Mouse (Mus musculus): Measurements from ENCODE around the gene Alk. TPM values are rescaled to one million over a fixed set of nuclear protein-coding genes. Genes with fewer than 3 reads are reported as not detected.

Alk gene
- polyA plus RNA-seq, 1 experiment, result not detected

GRCm38 (mm10) chr17:72268529-72268928 lies 335.9 kb downstream of the Alk start:
- TF ChIP-seq EP300 (IDR thresholded peaks at IDR 0.05; ENCODE audit: insufficient read depth, low read depth, low read length) (no peak), POLR2A (IDR thresholded peaks at IDR 0.05; ENCODE audit: insufficient read depth, low read length) (no peak), CTCF (IDR thresholded peaks at IDR 0.05; ENCODE audit: low read depth, low read length) (no peak)
- no peak overlapping the region for H3K9ac ChIP-seq (ENCODE audit: low read depth, poor library complexity, severe bottlenecking)
- H3K27me3 ChIP-seq (ENCODE audit: control insufficient read depth, insufficient read depth, low read length, poor library complexity, severe bottlenecking), result no peaks in the 10 kb centered on the region
- no peak overlapping the region for H3K27ac ChIP-seq (ENCODE audit: insufficient read depth, low read length)
- H3K9me3 ChIP-seq (replicated peaks; ENCODE audit: control insufficient read depth, insufficient read depth, low read length, poor library complexity, severe bottlenecking), result no peaks in the 10 kb centered on the region
- no peak overlapping the region for H3K4me3 ChIP-seq (ENCODE audit: low read depth, low read length)
- no peaks in the 10 kb centered on the region for H3K36me3 ChIP-seq (ENCODE audit: control insufficient read depth, insufficient read depth, low read length, poor library complexity, severe bottlenecking)
- H3K4me1 ChIP-seq (ENCODE audit: control insufficient read depth, insufficient read depth, low read length), result no peaks in the 10 kb centered on the region

GRCm38 (mm10) chr17:72265171-72266022 lies 339.0 kb downstream of the Alk start:
- Histone ChIP-seq H3K9ac (ENCODE audit: low read depth, poor library complexity, severe bottlenecking) (no peak overlapping the region), H3K27me3 (ENCODE audit: control insufficient read depth, insufficient read depth, low read length, poor library complexity, severe bottlenecking) (no peaks in the 10 kb centered on the region), H3K36me3 (ENCODE audit: control insufficient read depth, insufficient read depth, low read length, poor library complexity, severe bottlenecking) (no peaks in the 10 kb centered on the region), H3K9me3 (replicated peaks; ENCODE audit: control insufficient read depth, insufficient read depth, low read length, poor library complexity, severe bottlenecking) (no peaks in the 10 kb centered on the region), H3K27ac (ENCODE audit: insufficient read depth, low read length) (no peak overlapping the region), H3K4me1 (ENCODE audit: control insufficient read depth, insufficient read depth, low read length) (no peaks in the 10 kb centered on the region), H3K4me3 (ENCODE audit: low read depth, low read length) (no peak overlapping the region)
- TF ChIP-seq CTCF (IDR thresholded peaks at IDR 0.05; ENCODE audit: low read depth, low read length), result no peak
- no peak for TF ChIP-seq EP300 (IDR thresholded peaks at IDR 0.05; ENCODE audit: insufficient read depth, low read depth, low read length)
- TF ChIP-seq POLR2A (IDR thresholded peaks at IDR 0.05; ENCODE audit: insufficient read depth, low read length), result no peak

GRCm38 (mm10) chr17:72253411-72253810 lies 351.0 kb downstream of the Alk start:
- H3K27ac ChIP-seq (ENCODE audit: insufficient read depth, low read length), result no peak overlapping the region
- H3K27me3 ChIP-seq (ENCODE audit: control insufficient read depth, insufficient read depth, low read length, poor library complexity, severe bottlenecking), result no peaks in the 10 kb centered on the region
- H3K9ac ChIP-seq (ENCODE audit: low read depth, poor library complexity, severe bottlenecking), result no peak overlapping the region
- no peak for TF ChIP-seq EP300 (IDR thresholded peaks at IDR 0.05; ENCODE audit: insufficient read depth, low read depth, low read length)
- no peak for TF ChIP-seq CTCF (IDR thresholded peaks at IDR 0.05; ENCODE audit: low read depth, low read length)
- TF ChIP-seq POLR2A (IDR thresholded peaks at IDR 0.05; ENCODE audit: insufficient read depth, low read length), result no peak
- no peaks in the 10 kb centered on the region for H3K36me3 ChIP-seq (ENCODE audit: control insufficient read depth, insufficient read depth, low read length, poor library complexity, severe bottlenecking)
- H3K4me1 ChIP-seq (ENCODE audit: control insufficient read depth, insufficient read depth, low read length), result no peaks in the 10 kb centered on the region
- H3K9me3 ChIP-seq (replicated peaks; ENCODE audit: control insufficient read depth, insufficient read depth, low read length, poor library complexity, severe bottlenecking), result no peaks in the 10 kb centered on the region
- no peak overlapping the region for H3K4me3 ChIP-seq (ENCODE audit: low read depth, low read length)

- Histone ChIP-seq H3K27ac (ENCODE audit: insufficient read depth, low read length) (no peak overlapping the region), H3K9ac (ENCODE audit: low read depth, poor library complexity, severe bottlenecking) (no peak overlapping the region), H3K27me3 (ENCODE audit: control insufficient read depth, insufficient read depth, low read length, poor library complexity, severe bottlenecking) (no peaks in the 10 kb centered on the region), H3K9me3 (replicated peaks; ENCODE audit: control insufficient read depth, insufficient read depth, low read length, poor library complexity, severe bottlenecking) (no peaks in the 10 kb centered on the region), H3K36me3 (ENCODE audit: control insufficient read depth, insufficient read depth, low read length, poor library complexity, severe bottlenecking) (no peaks in the 10 kb centered on the region), H3K4me1 (ENCODE audit: control insufficient read depth, insufficient read depth, low read length) (no peaks in the 10 kb centered on the region), H3K4me3 (ENCODE audit: low read depth, low read length) (no peak overlapping the region)
- TF ChIP-seq CTCF (IDR thresholded peaks at IDR 0.05; ENCODE audit: low read depth, low read length), result no peak
These were observed 352.9 kb downstream of the Alk start for GRCm38 (mm10) chr17:72251554-72251953.

GRCm38 (mm10) chr17:72250482-72251405 lies 353.7 kb downstream of the Alk start:
- no peak for TF ChIP-seq POLR2A (IDR thresholded peaks at IDR 0.05; ENCODE audit: insufficient read depth, low read length)
- TF ChIP-seq EP300 (IDR thresholded peaks at IDR 0.05; ENCODE audit: insufficient read depth, low read depth, low read length), result no peak
- TF ChIP-seq CTCF (IDR thresholded peaks at IDR 0.05; ENCODE audit: low read depth, low read length), result no peak
- Histone ChIP-seq H3K27me3 (ENCODE audit: control insufficient read depth, insufficient read depth, low read length, poor library complexity, severe bottlenecking) (no peaks in the 10 kb centered on the region), H3K4me1 (ENCODE audit: control insufficient read depth, insufficient read depth, low read length) (no peaks in the 10 kb centered on the region), H3K27ac (ENCODE audit: insufficient read depth, low read length) (no peak overlapping the region), H3K36me3 (ENCODE audit: control insufficient read depth, insufficient read depth, low read length, poor library complexity, severe bottlenecking) (no peaks in the 10 kb centered on the region), H3K4me3 (ENCODE audit: low read depth, low read length) (no peak overlapping the region), H3K9ac (ENCODE audit: low read depth, poor library complexity, severe bottlenecking) (no peak overlapping the region), H3K9me3 (replicated peaks; ENCODE audit: control insufficient read depth, insufficient read depth, low read length, poor library complexity, severe bottlenecking) (no peaks in the 10 kb centered on the region)
